Comparison of ENCODE assay signal across 7 mouse cellular contexts in genomic region chr16:23239583-23239982, GRCm38 (mm10). TPM values are rescaled to one million over a fixed set of nuclear protein-coding genes. Genes with fewer than 3 reads are reported as not detected.
DNase-seq lines count a peak whose midpoint lies in the region; ATAC-seq and TF ChIP-seq lines count a peak whose summit lies in the region.

No protein-coding gene starts in this region.

- H3K9ac ChIP-seq in kidney, embryonic 14.5 days (ENCODE audit: low read depth, low read length) = peak overlapping the region; percentile 34; the same call in 1 of the 2 replicates
- no peak overlapping the region for H3K9ac ChIP-seq in heart, embryonic 12.5 days

- no peak overlapping the region for H3K27ac ChIP-seq in kidney, embryonic 14.5 days (ENCODE audit: low read depth, low read length)
- no peak overlapping the region for H3K27ac ChIP-seq in kidney, adult 2 months (ENCODE audit: insufficient read depth, low read depth, low read length)
- H3K27ac ChIP-seq in brown adipose tissue, adult 24 weeks (replicated peaks; ENCODE audit: low read depth, low read length) = 0 out of 2 replicates have a peak overlapping the region, but pooled peaks have one; percentile 36
- peak overlapping the region; percentile 78 for H3K27ac ChIP-seq in heart, embryonic 12.5 days (ENCODE audit: poor library complexity, severe bottlenecking)

- no peak for DNase-seq in kidney, adult 2 months
- peak; percentile 67 for DNase-seq in lung, postnatal 25 days (ENCODE audit: low spot score)
- no peak for DNase-seq in thymus, postnatal 4 days

- no peak for TF ChIP-seq CTCF in kidney, adult 2 months (conservative IDR thresholded peaks at IDR 0.05; ENCODE audit: insufficient read depth, insufficient read length, low read depth, low read length)

- no peak for ATAC-seq in kidney, embryonic 14.5 days (ENCODE audit: low FRiP score, low TSS enrichment)
- peak; percentile 80 for ATAC-seq in heart, embryonic 12.5 days (ENCODE audit: insufficient number of reproducible peaks, low FRiP score)
- ATAC-seq in erythroid progenitor cell, adult 5-6 weeks (replicated peaks; ENCODE audit: low FRiP score, poor library complexity, severe bottlenecking) = no peak

- no peaks in the 10 kb centered on the region for H3K9me3 ChIP-seq in kidney, embryonic 14.5 days (ENCODE audit: control insufficient read depth, low read length)
- no peaks in the 10 kb centered on the region for H3K9me3 ChIP-seq in heart, embryonic 12.5 days (replicated peaks)

- no peak for TF ChIP-seq POLR2A in kidney, adult 2 months (IDR thresholded peaks at IDR 0.05; ENCODE audit: low read depth, low read length)

- H3K4me1 ChIP-seq in kidney, embryonic 14.5 days (ENCODE audit: control insufficient read depth, insufficient read depth, low read length) = peaks cover 34% of the 10 kb centered on the region
- H3K4me1 ChIP-seq in kidney, adult 2 months (ENCODE audit: control insufficient read depth, insufficient read depth, low read length) = peaks cover 4% of the 10 kb centered on the region; the same call in 1 of the 2 replicates
- H3K4me1 ChIP-seq in brown adipose tissue, adult 24 weeks (ENCODE audit: control insufficient read depth, insufficient read depth, insufficient read length, low read length) = peaks cover 17% of the 10 kb centered on the region
- H3K4me1 ChIP-seq in heart, embryonic 12.5 days (replicated peaks) = peaks cover 43% of the 10 kb centered on the region

- no peaks in the 10 kb centered on the region for H3K36me3 ChIP-seq in kidney, embryonic 14.5 days (ENCODE audit: control insufficient read depth, insufficient read depth, low read length)
- H3K36me3 ChIP-seq in kidney, adult 2 months (ENCODE audit: control insufficient read depth, insufficient read depth, low read length) = no peaks in the 10 kb centered on the region
- H3K36me3 ChIP-seq in heart, embryonic 12.5 days = peaks cover 5% of the 10 kb centered on the region; the same call in 1 of the 2 replicates

- H3K4me2 ChIP-seq in kidney, embryonic 14.5 days (replicated peaks; ENCODE audit: low read depth, low read length) = no peak overlapping the region
- peak overlapping the region; percentile 34; the same call in 1 of the 2 replicates for H3K4me2 ChIP-seq in heart, embryonic 12.5 days

- H3K27me3 ChIP-seq in kidney, embryonic 14.5 days (ENCODE audit: control insufficient read depth, insufficient read depth, low read length) = no peaks in the 10 kb centered on the region
- no peaks in the 10 kb centered on the region for H3K27me3 ChIP-seq in kidney, adult 2 months (replicated peaks; ENCODE audit: control insufficient read depth, insufficient read depth, low read length)
- H3K27me3 ChIP-seq in heart, embryonic 12.5 days (replicated peaks) = peaks cover 13% of the 10 kb centered on the region

- H3K4me3 ChIP-seq in kidney, embryonic 14.5 days (ENCODE audit: low read length) = no peak overlapping the region
- no peak overlapping the region for H3K4me3 ChIP-seq in kidney, adult 2 months (ENCODE audit: insufficient read depth, low read depth, low read length)
- H3K4me3 ChIP-seq in brown adipose tissue, adult 24 weeks (ENCODE audit: insufficient read depth, low read depth, low read length) = no peak overlapping the region
- no peak overlapping the region for H3K4me3 ChIP-seq in heart, embryonic 12.5 days

- WGBS in kidney, embryonic 14.5 days = 64% methylated on average over 6 of the region's 6 CpGs
- 71% methylated on average over 6 of the region's 6 CpGs for WGBS in kidney, adult 2 months
- 14% methylated on average over 6 of the region's 6 CpGs for WGBS in heart, embryonic 12.5 days

RNA-seq across cellular contexts. Expression of gene St6gal1, which starts 15.0 kb away (rescaled TPM):
- polyA plus RNA-seq in kidney, embryonic 14.5 days (2014; fragmentation: Nextera tagmentation; extraction: Ambion mirVana) = 32.5 and 36.7 TPM in 2 replicates
- polyA plus RNA-seq in kidney, adult 2 months (2012; rRNA removed) = 9.1 and 10.1 TPM in 2 replicates
- 7.3 and 8.6 TPM in 2 replicates for polyA plus RNA-seq in brown adipose tissue, adult 24 weeks (2012; ENCODE audit: insufficient read depth, insufficient read length, missing spikeins)
- 18.9 and 21.9 TPM in 2 replicates for polyA plus RNA-seq in heart, embryonic 12.5 days (2016; fragmentation: Nextera tagmentation; extraction: Ambion mirVana)
- total RNA-seq in erythroid progenitor cell, adult 5-6 weeks (2015; ENCODE audit: low replicate concordance) = 4.3 and 7.5 TPM in 2 replicates
- 3.2 and 3.9 TPM in 2 replicates for total RNA-seq in erythroid progenitor cell, adult 5-6 weeks (2017; ENCODE audit: low replicate concordance)

Comparison
In these comparisons a context has a peak if more than half of its experiments do, and no peak if none do; other contexts are left out.
1. H3K27ac ChIP-seq: peak in brown adipose tissue, adult 24 weeks (single experiment) and heart, embryonic 12.5 days (single experiment); none in kidney, embryonic 14.5 days (single experiment) and kidney, adult 2 months (single experiment).